Mouse (Mus musculus): Measurements from ENCODE around the gene Galnt16. TPM values are rescaled to one million over a fixed set of nuclear protein-coding genes. Genes with fewer than 3 reads are reported as not detected.

The Galnt16 gene
- polyA plus RNA-seq, 1 experiment = 32.8 TPM

DNA sequence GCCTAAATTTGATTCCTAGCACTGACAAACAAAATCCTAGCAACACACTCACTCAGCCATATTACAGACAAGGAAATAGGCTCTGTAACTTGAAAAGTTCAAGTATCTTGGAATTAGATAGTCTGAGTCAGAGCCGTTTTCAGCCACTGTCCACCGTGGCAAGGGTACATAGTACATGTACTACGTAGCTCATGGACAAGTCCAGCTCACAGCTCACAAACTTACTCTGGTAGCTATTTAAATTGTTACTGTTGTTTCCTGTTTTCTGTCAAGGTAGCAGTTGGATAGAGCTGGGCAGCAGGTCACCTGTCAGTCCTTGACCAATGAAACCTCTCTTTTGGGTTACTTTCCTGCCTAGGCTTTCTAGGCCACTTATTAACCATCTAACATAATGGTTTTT, 128.3 kb downstream of the Galnt16 start:
- DNase-seq = no peak
- WGBS = 90% methylated on average over 3 of the region's 3 CpGs
- TF ChIP-seq POLR2A (IDR thresholded peaks at IDR 0.05; ENCODE audit: borderline replicate concordance, insufficient read depth, low read length) (no peak), CTCF (IDR thresholded peaks at IDR 0.05; ENCODE audit: borderline replicate concordance, insufficient read depth, low read depth, low read length) (no peak)
- no peak overlapping the region for H3K4me3 ChIP-seq (replicated peaks; ENCODE audit: insufficient read depth, low read depth, low read length)
- H3K4me1 ChIP-seq (ENCODE audit: control insufficient read depth, insufficient read depth, low read length) = peaks cover 7% of the 10 kb centered on the region; the same call in 1 of the 2 replicates
- no peak overlapping the region for H3K27ac ChIP-seq (ENCODE audit: insufficient read depth, low read length)
- no peaks in the 10 kb centered on the region for H3K27me3 ChIP-seq (ENCODE audit: control insufficient read depth, insufficient read depth, low read length)

DNA sequence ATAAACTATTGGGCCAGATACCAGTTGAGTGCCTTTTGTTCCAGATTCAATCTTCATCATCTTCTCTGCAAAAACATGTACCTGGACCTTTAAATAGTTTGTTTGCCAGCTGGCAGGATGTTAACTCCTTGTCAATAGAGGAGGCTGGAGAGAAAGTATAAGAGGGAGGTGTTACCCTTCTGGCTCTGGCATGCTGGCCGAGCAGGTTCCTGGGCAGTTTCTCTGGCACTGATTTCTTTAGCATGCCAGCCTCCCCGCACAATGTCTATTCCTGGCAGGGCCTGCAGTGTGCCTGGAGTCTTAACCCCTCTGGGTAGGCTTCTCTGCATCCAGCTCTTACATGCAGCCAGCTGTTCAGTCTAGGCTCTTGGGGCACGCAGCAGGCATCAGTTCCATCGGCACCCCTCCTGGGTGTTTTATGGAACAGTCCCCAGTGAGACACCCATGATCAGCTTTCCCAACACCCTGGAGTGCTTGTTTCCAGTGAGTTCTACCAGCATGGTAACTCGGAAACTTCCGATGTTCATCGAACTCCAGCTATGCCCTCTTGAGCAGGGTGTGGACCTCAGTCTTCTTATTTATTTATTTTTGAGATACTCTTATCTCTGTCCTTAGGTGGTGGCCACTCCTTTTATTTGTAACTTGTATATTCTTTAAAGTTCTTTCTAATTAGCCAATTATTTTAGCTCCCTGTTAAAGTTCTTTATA, 136.0 kb downstream of the Galnt16 start:
- DNase-seq = peak; percentile 32 to 60
- Histone ChIP-seq H3K27ac (ENCODE audit: insufficient read depth, low read length) (peak overlapping the region; percentile 16; the same call in 1 of the 2 replicates), H3K27me3 (ENCODE audit: control insufficient read depth, insufficient read depth, low read length) (no peaks in the 10 kb centered on the region), H3K4me1 (ENCODE audit: control insufficient read depth, insufficient read depth, low read length) (peaks cover 14% of the 10 kb centered on the region), H3K4me3 (replicated peaks; ENCODE audit: insufficient read depth, low read depth, low read length) (no peak overlapping the region)
- TF ChIP-seq CTCF (IDR thresholded peaks at IDR 0.05; ENCODE audit: borderline replicate concordance, insufficient read depth, low read depth, low read length) (no peak), POLR2A (IDR thresholded peaks at IDR 0.05; ENCODE audit: borderline replicate concordance, insufficient read depth, low read length) (no peak)
- WGBS = 30% methylated on average over 7 of the region's 7 CpGs

DNA sequence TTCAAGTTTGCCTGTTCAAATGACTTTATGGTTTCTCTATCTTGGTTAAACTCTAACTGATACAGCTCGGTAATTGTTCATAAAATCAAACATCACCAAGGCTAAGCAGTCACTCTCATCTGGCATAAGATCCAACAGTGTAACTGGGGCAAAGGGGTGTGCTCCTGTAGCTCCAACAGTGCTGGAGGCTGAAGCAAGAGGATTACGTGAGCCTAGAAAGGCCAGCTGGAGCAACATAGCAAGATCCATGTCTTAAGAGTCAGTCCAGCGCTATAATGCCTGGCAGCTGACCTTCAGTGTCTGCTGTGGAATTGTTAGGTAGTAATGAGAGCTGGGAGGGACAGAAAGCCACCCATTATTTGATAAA, 136.6 kb downstream of the Galnt16 start:
- no peaks in the 10 kb centered on the region for H3K27me3 ChIP-seq (ENCODE audit: control insufficient read depth, insufficient read depth, low read length)
- WGBS = 58% methylated on average over 3 of the region's 3 CpGs
- TF ChIP-seq POLR2A (IDR thresholded peaks at IDR 0.05; ENCODE audit: borderline replicate concordance, insufficient read depth, low read length) = no peak
- TF ChIP-seq CTCF (IDR thresholded peaks at IDR 0.05; ENCODE audit: borderline replicate concordance, insufficient read depth, low read depth, low read length) = no peak
- DNase-seq = no peak
- H3K4me1 ChIP-seq (ENCODE audit: control insufficient read depth, insufficient read depth, low read length) = peaks cover 14% of the 10 kb centered on the region
- no peak overlapping the region for H3K4me3 ChIP-seq (replicated peaks; ENCODE audit: insufficient read depth, low read depth, low read length)
- H3K27ac ChIP-seq (ENCODE audit: insufficient read depth, low read length) = no peak overlapping the region

DNA sequence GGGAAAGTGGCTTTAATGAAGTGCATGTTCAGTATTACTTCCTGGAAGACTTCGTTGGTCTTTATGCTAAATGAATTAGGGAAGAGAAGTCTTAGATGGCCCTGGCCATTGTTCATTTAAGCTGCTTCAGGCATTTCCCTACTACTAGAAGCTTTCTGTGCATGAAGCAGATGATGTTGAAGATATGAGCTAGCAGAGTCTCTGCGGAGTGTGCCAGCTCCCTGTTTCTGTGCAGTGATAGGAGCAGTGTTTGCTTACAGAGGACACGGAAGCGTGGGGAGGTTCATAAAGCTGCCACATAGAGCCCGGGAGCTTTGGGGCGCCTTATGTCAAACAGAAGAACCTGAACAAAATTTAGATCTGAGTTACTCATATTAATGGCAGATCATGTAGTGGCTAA, 140.6 kb downstream of the Galnt16 start:
- no peak overlapping the region for H3K27ac ChIP-seq (ENCODE audit: insufficient read depth, low read length)
- WGBS = 41% methylated on average over 6 of the region's 6 CpGs
- no peak for TF ChIP-seq POLR2A (IDR thresholded peaks at IDR 0.05; ENCODE audit: borderline replicate concordance, insufficient read depth, low read length)
- no peak for TF ChIP-seq CTCF (IDR thresholded peaks at IDR 0.05; ENCODE audit: borderline replicate concordance, insufficient read depth, low read depth, low read length)
- no peaks in the 10 kb centered on the region for H3K27me3 ChIP-seq (ENCODE audit: control insufficient read depth, insufficient read depth, low read length)
- DNase-seq = no peak
- no peak overlapping the region for H3K4me3 ChIP-seq (replicated peaks; ENCODE audit: insufficient read depth, low read depth, low read length)
- peaks cover 11% of the 10 kb centered on the region for H3K4me1 ChIP-seq (ENCODE audit: control insufficient read depth, insufficient read depth, low read length)

DNA sequence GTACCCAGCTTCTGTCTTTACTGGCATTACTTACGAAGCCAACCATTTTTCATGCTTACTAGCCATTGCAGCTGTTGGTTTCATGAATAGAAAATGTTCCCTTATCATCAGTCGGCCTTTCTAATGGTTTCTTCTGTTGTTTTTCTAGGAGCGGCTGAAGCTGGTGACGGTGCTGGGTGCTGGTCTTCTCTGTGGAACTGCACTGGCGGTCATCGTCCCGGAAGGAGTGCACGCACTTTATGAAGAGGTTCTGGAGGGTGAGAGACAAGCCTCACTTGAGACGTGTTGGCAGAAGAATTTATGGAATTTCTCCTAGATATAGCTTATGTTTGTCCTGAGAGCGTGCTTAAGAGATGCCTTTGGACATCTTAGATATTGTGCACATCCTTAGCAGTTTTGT, 144.2 kb downstream of the Galnt16 start:
- DNase-seq = no peak
- peaks cover 4% of the 10 kb centered on the region; the same call in 1 of the 2 replicates for H3K4me1 ChIP-seq (ENCODE audit: control insufficient read depth, insufficient read depth, low read length)
- H3K4me3 ChIP-seq (replicated peaks; ENCODE audit: insufficient read depth, low read depth, low read length) = no peak overlapping the region
- no peaks in the 10 kb centered on the region for H3K27me3 ChIP-seq (ENCODE audit: control insufficient read depth, insufficient read depth, low read length)
- no peak overlapping the region for H3K27ac ChIP-seq (ENCODE audit: insufficient read depth, low read length)
- TF ChIP-seq CTCF (IDR thresholded peaks at IDR 0.05; ENCODE audit: borderline replicate concordance, insufficient read depth, low read depth, low read length) = no peak
- no peak for TF ChIP-seq POLR2A (IDR thresholded peaks at IDR 0.05; ENCODE audit: borderline replicate concordance, insufficient read depth, low read length)
- 89% methylated on average over 10 of the region's 10 CpGs for WGBS

DNA sequence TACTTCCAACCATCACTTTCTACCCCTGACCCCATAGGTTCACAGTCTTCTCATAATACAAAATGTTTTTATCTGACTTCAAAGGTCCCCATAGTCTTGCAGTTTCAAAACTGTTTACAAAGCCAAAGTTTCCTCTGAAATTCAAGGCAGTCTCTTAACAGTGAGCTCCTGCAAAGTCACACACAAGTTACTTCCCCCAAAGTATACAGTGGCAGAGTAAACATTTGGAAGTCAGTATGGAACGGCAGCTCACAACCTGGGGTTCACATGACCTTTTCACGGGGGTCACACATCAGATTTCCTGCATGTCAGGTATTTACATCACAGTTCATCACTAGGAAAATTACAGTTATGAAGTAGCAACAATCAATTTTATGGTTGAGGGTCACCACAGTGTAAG, 145.9 kb downstream of the Galnt16 start:
- Histone ChIP-seq H3K27me3 (ENCODE audit: control insufficient read depth, insufficient read depth, low read length) (no peaks in the 10 kb centered on the region), H3K4me3 (replicated peaks; ENCODE audit: insufficient read depth, low read depth, low read length) (no peak overlapping the region), H3K27ac (ENCODE audit: insufficient read depth, low read length) (no peak overlapping the region), H3K4me1 (ENCODE audit: control insufficient read depth, insufficient read depth, low read length) (peaks cover 4% of the 10 kb centered on the region; the same call in 1 of the 2 replicates)
- DNase-seq = no peak
- WGBS = 86% methylated on average over 2 of the region's 2 CpGs
- TF ChIP-seq POLR2A (IDR thresholded peaks at IDR 0.05; ENCODE audit: borderline replicate concordance, insufficient read depth, low read length) (no peak), CTCF (IDR thresholded peaks at IDR 0.05; ENCODE audit: borderline replicate concordance, insufficient read depth, low read depth, low read length) (no peak)

DNA sequence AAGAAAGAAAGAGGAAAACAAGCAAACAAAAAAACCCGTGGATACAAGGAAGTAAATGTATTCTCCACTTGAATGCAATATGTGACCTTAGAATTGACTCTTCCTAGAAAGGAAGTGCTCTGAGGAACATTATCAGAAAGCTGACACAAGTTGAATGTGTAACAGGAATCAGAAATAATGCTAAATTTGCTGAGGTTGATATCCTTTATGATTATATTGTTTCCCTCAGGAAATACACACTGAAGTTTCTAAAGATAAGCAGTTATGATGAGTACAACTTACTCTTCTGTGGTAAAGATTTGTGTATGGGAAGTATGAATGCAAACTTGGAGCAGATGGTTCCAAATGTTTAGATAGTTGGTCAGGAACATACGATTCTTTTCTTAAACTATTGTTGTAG, 150.3 kb downstream of the Galnt16 start:
- TF ChIP-seq CTCF (IDR thresholded peaks at IDR 0.05; ENCODE audit: borderline replicate concordance, insufficient read depth, low read depth, low read length) = no peak
- DNase-seq = no peak
- Histone ChIP-seq H3K4me1 (ENCODE audit: control insufficient read depth, insufficient read depth, low read length) (peaks cover 4% of the 10 kb centered on the region; the same call in 1 of the 2 replicates), H3K27me3 (ENCODE audit: control insufficient read depth, insufficient read depth, low read length) (no peaks in the 10 kb centered on the region), H3K27ac (ENCODE audit: insufficient read depth, low read length) (no peak overlapping the region), H3K4me3 (replicated peaks; ENCODE audit: insufficient read depth, low read depth, low read length) (no peak overlapping the region)
- 86% methylated on average over 2 of the region's 2 CpGs for WGBS

DNA sequence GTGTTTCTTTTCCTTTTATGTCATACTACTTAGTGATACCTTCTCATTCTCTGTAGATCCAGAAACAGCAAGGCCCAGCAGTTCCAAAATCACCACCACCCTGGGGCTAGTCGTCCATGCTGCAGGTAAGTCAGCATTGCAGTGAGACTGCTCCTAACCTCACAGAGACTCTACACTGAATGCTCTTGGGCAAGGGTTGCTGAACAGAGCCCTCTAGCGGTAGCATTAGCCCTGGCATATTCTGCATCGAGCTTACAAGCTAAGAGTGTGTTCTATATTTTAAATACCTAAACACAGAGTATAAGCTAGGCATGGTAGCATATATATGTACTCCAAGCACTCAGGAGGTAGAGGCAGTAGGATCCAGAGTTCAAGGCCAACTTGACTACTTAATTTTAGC, 155.1 kb downstream of the Galnt16 start:
- peak; percentile 47 to 61 for DNase-seq
- H3K4me1 ChIP-seq (ENCODE audit: control insufficient read depth, insufficient read depth, low read length) = no peaks in the 10 kb centered on the region
- no peak overlapping the region for H3K4me3 ChIP-seq (replicated peaks; ENCODE audit: insufficient read depth, low read depth, low read length)
- 2% methylated on average over 3 of the region's 3 CpGs for WGBS
- H3K27ac ChIP-seq (ENCODE audit: insufficient read depth, low read length) = no peak overlapping the region
- TF ChIP-seq CTCF (IDR thresholded peaks at IDR 0.05; ENCODE audit: borderline replicate concordance, insufficient read depth, low read depth, low read length) (peak; percentile 71), POLR2A (IDR thresholded peaks at IDR 0.05; ENCODE audit: borderline replicate concordance, insufficient read depth, low read length) (no peak)
- H3K27me3 ChIP-seq (ENCODE audit: control insufficient read depth, insufficient read depth, low read length) = no peaks in the 10 kb centered on the region; the same call in 1 of the 2 replicates

Other genes with a start within 250 kb of the Galnt16 start
- 36.5 and 36.9 TPM in 2 replicates for gene Dcaf5, start 81.7 kb upstream of the Galnt16 start, polyA plus RNA-seq (2012; rRNA removed)
- 61.5 and 68.0 TPM in 2 replicates for gene Exd2, start 55.2 kb upstream of the Galnt16 start, polyA plus RNA-seq (2012; rRNA removed)
- gene Slc39a9, start 125.6 kb downstream of the Galnt16 start, polyA plus RNA-seq (2012; rRNA removed) = 31.9 and 33.5 TPM in 2 replicates
- gene Erh, start 126.1 kb downstream of the Galnt16 start, polyA plus RNA-seq (2012; rRNA removed) = 79.5 and 92.0 TPM in 2 replicates
- 61.7 and 66.3 TPM in 2 replicates for gene Plekhd1, start 174.3 kb downstream of the Galnt16 start, polyA plus RNA-seq (2012; rRNA removed)
- gene Ccdc177, start 242.4 kb downstream of the Galnt16 start, polyA plus RNA-seq (2012; rRNA removed) = 4.9 and 5.4 TPM in 2 replicates